Mouse (Mus musculus): ENCODE data around the gene Klhl5. TPM values are rescaled to one million over a fixed set of nuclear protein-coding genes. Genes with fewer than 3 reads are reported as not detected.
A peak's percentile ranks its signal among the peaks of the same experiment; 100 is the strongest.

The Klhl5 gene
- polyA plus RNA-seq, 1 experiment from 2014 or later: 4.4 TPM

- Histone ChIP-seq H3K27ac (no peak overlapping the region), H3K9me3 (replicated peaks) (no peaks in the 10 kb centered on the region), H3K4me2 (no peak overlapping the region), H3K4me3 (replicated peaks) (no peak overlapping the region), H3K4me1 (replicated peaks) (peaks cover 5% of the 10 kb centered on the region; the same call in 1 of the 2 replicates), H3K9ac (no peak overlapping the region), H3K27me3 (no peaks in the 10 kb centered on the region), H3K36me3 (no peaks in the 10 kb centered on the region)
- DNase-seq: no peak
- ATAC-seq (ENCODE audit: low read depth): no peak
- WGBS (ENCODE audit: insufficient replicate concordance): 73% methylated on average over 4 of the region's 4 CpGs
These were observed 29.3 kb upstream of the Klhl5 start for GRCm38 (mm10) chr5:65078081-65078480.

- Histone ChIP-seq H3K4me1 (replicated peaks) (peaks cover 5% of the 10 kb centered on the region; the same call in 1 of the 2 replicates), H3K27me3 (no peaks in the 10 kb centered on the region), H3K9me3 (replicated peaks) (no peaks in the 10 kb centered on the region), H3K36me3 (no peaks in the 10 kb centered on the region), H3K27ac (no peak overlapping the region), H3K4me3 (replicated peaks) (no peak overlapping the region), H3K4me2 (no peak overlapping the region), H3K9ac (no peak overlapping the region)
- ATAC-seq (ENCODE audit: low read depth) (no peak), DNase-seq (no peak)
- 64% methylated on average over 9 of the region's 9 CpGs for WGBS (ENCODE audit: insufficient replicate concordance)
These were observed 27.5 kb upstream of the Klhl5 start for GRCm38 (mm10) chr5:65079881-65080280.

GRCm38 (mm10) chr5:65081836-65082235 is 25.5 kb upstream of the Klhl5 start:
- H3K4me1 ChIP-seq (replicated peaks): peaks cover 5% of the 10 kb centered on the region; the same call in 1 of the 2 replicates
- WGBS (ENCODE audit: insufficient replicate concordance): 67% methylated on average over 4 of the region's 4 CpGs
- H3K4me3 ChIP-seq (replicated peaks): no peak overlapping the region
- no peak overlapping the region for H3K4me2 ChIP-seq
- ATAC-seq (ENCODE audit: low read depth) (no peak), DNase-seq (no peak)
- no peaks in the 10 kb centered on the region for H3K9me3 ChIP-seq (replicated peaks)
- H3K27ac ChIP-seq: no peak overlapping the region
- H3K9ac ChIP-seq: no peak overlapping the region
- H3K27me3 ChIP-seq: no peaks in the 10 kb centered on the region
- no peaks in the 10 kb centered on the region for H3K36me3 ChIP-seq

GRCm38 (mm10) chr5:65086522-65086921 is 20.8 kb upstream of the Klhl5 start:
- H3K27ac ChIP-seq: no peak overlapping the region
- H3K9ac ChIP-seq: no peak overlapping the region
- H3K4me3 ChIP-seq (replicated peaks): no peak overlapping the region
- H3K4me1 ChIP-seq (replicated peaks): 0 out of 2 replicates have a peak, but pooled peaks cover 4% of the 10 kb centered on the region
- ATAC-seq (ENCODE audit: low read depth) (no peak), DNase-seq (no peak)
- H3K36me3 ChIP-seq: no peaks in the 10 kb centered on the region
- H3K9me3 ChIP-seq (replicated peaks): no peaks in the 10 kb centered on the region
- no peaks in the 10 kb centered on the region for H3K27me3 ChIP-seq
- 66% methylated on average over 6 of the region's 6 CpGs for WGBS (ENCODE audit: insufficient replicate concordance)
- H3K4me2 ChIP-seq: no peak overlapping the region

- H3K36me3 ChIP-seq: no peaks in the 10 kb centered on the region
- DNase-seq (no peak), ATAC-seq (ENCODE audit: low read depth) (no peak)
- no peak overlapping the region for H3K27ac ChIP-seq
- H3K27me3 ChIP-seq: no peaks in the 10 kb centered on the region
- no peak overlapping the region for H3K9ac ChIP-seq
- H3K4me1 ChIP-seq (replicated peaks): 0 out of 2 replicates have a peak, but pooled peaks cover 5% of the 10 kb centered on the region
- no peak overlapping the region for H3K4me2 ChIP-seq
- H3K4me3 ChIP-seq (replicated peaks): no peak overlapping the region
- H3K9me3 ChIP-seq (replicated peaks): no peaks in the 10 kb centered on the region
- WGBS (ENCODE audit: insufficient replicate concordance): 66% methylated on average over 3 of the region's 3 CpGs
These were observed 17.6 kb upstream of the Klhl5 start for GRCm38 (mm10) chr5:65089707-65090106.

GRCm38 (mm10) chr5:65091184-65091858 is 16.0 kb upstream of the Klhl5 start:
- H3K4me1 ChIP-seq (replicated peaks): 0 out of 2 replicates have a peak, but pooled peaks cover 10% of the 10 kb centered on the region
- H3K27ac ChIP-seq: no peak overlapping the region
- DNase-seq: no peak
- H3K9me3 ChIP-seq (replicated peaks): no peaks in the 10 kb centered on the region
- H3K4me3 ChIP-seq (replicated peaks): peak overlapping the region; percentile 22; the same call in 1 of the 2 replicates
- H3K4me2 ChIP-seq: no peak overlapping the region
- no peak for ATAC-seq (ENCODE audit: low read depth)
- no peaks in the 10 kb centered on the region for H3K27me3 ChIP-seq
- no peaks in the 10 kb centered on the region for H3K36me3 ChIP-seq
- no peak overlapping the region for H3K9ac ChIP-seq
- 26% methylated on average over 11 of the region's 11 CpGs for WGBS (ENCODE audit: insufficient replicate concordance)

- Histone ChIP-seq H3K9ac (no peak within 1 kb of the TSS), H3K36me3 (no peaks in the 10 kb centered on the region), H3K4me3 (replicated peaks) (peak within 1 kb of the TSS; percentile 22; the same call in 1 of the 2 replicates), H3K4me1 (replicated peaks) (0 out of 2 replicates have a peak, but pooled peaks cover 10% of the 10 kb centered on the region), H3K9me3 (replicated peaks) (no peaks in the 10 kb centered on the region), H3K27me3 (no peaks in the 10 kb centered on the region), H3K27ac (no peak within 1 kb of the TSS), H3K4me2 (no peak within 1 kb of the TSS)
- ATAC-seq (ENCODE audit: low read depth): no peak
- DNase-seq: no peak
- WGBS (ENCODE audit: insufficient replicate concordance): 52% methylated on average over 5 of the region's 5 CpGs
These were observed 15.4 kb upstream of the Klhl5 start, which contains the start of gene Tmem156 for GRCm38 (mm10) chr5:65091921-65092320. Gene Tmem156, minus strand, starts transcription at chr5:65092132.

- no peaks in the 10 kb centered on the region for H3K9me3 ChIP-seq (replicated peaks)
- no peak overlapping the region for H3K4me2 ChIP-seq
- no peak overlapping the region for H3K4me3 ChIP-seq (replicated peaks)
- H3K27me3 ChIP-seq: no peaks in the 10 kb centered on the region
- no peak for DNase-seq
- H3K9ac ChIP-seq: no peak overlapping the region
- 0 out of 2 replicates have a peak, but pooled peaks cover 10% of the 10 kb centered on the region for H3K4me1 ChIP-seq (replicated peaks)
- ATAC-seq (ENCODE audit: low read depth): no peak
- H3K36me3 ChIP-seq: no peaks in the 10 kb centered on the region
- no peak overlapping the region for H3K27ac ChIP-seq
These were observed 13.6 kb upstream of the Klhl5 start for GRCm38 (mm10) chr5:65093769-65094168.

GRCm38 (mm10) chr5:65094902-65095545 is 12.3 kb upstream of the Klhl5 start:
- no peak overlapping the region for H3K4me2 ChIP-seq
- 62% methylated on average over 7 of the region's 7 CpGs for WGBS (ENCODE audit: insufficient replicate concordance)
- no peak overlapping the region for H3K27ac ChIP-seq
- ATAC-seq (ENCODE audit: low read depth): no peak
- no peak overlapping the region for H3K9ac ChIP-seq
- H3K36me3 ChIP-seq: no peaks in the 10 kb centered on the region
- DNase-seq: no peak
- no peak overlapping the region for H3K4me3 ChIP-seq (replicated peaks)
- H3K27me3 ChIP-seq: no peaks in the 10 kb centered on the region
- 0 out of 2 replicates have a peak, but pooled peaks cover 10% of the 10 kb centered on the region for H3K4me1 ChIP-seq (replicated peaks)
- H3K9me3 ChIP-seq (replicated peaks): no peaks in the 10 kb centered on the region

GRCm38 (mm10) chr5:65096082-65096481 is 11.3 kb upstream of the Klhl5 start:
- Histone ChIP-seq H3K27me3 (no peaks in the 10 kb centered on the region), H3K4me1 (replicated peaks) (peaks cover 11% of the 10 kb centered on the region; the same call in 1 of the 2 replicates), H3K9ac (no peak overlapping the region), H3K9me3 (replicated peaks) (no peaks in the 10 kb centered on the region), H3K36me3 (no peaks in the 10 kb centered on the region), H3K4me2 (no peak overlapping the region), H3K27ac (no peak overlapping the region), H3K4me3 (replicated peaks) (no peak overlapping the region)
- DNase-seq: no peak
- 58% methylated on average over 3 of the region's 3 CpGs for WGBS (ENCODE audit: insufficient replicate concordance)
- no peak for ATAC-seq (ENCODE audit: low read depth)

GRCm38 (mm10) chr5:65096805-65097204 is 10.5 kb upstream of the Klhl5 start:
- ATAC-seq (ENCODE audit: low read depth) (no peak), DNase-seq (no peak)
- Histone ChIP-seq H3K36me3 (no peaks in the 10 kb centered on the region), H3K4me1 (replicated peaks) (peaks cover 13% of the 10 kb centered on the region), H3K9me3 (replicated peaks) (no peaks in the 10 kb centered on the region), H3K4me3 (replicated peaks) (no peak overlapping the region), H3K27me3 (no peaks in the 10 kb centered on the region), H3K9ac (no peak overlapping the region), H3K4me2 (no peak overlapping the region), H3K27ac (no peak overlapping the region)
- WGBS (ENCODE audit: insufficient replicate concordance): 46% methylated on average over 3 of the region's 3 CpGs

All from liver, embryonic 13.5 days (tissue).